Mouse (Mus musculus) MEL (cell line): ENCODE results near the gene Pimreg.

Experiments
- EP300 ChIP-seq, 2 experiments: IDR thresholded peaks; 2 replicates each; pipeline ENCODE4 v1.6.1; 2011; ENCODE audit warnings: improper control_type of control experiment in 2 of 2, low read length in 2 of 2, low read depth in 1 of 2, mild to moderate bottlenecking in 1 of 2
- MAX ChIP-seq: IDR thresholded peaks from 2 replicates; pipeline ENCODE4 v1.6.1; 2011; ENCODE audit warnings: low read length, improper control_type of control experiment
- MXI1 ChIP-seq: IDR thresholded peaks from 2 replicates; pipeline ENCODE4 v1.6.1; 2011; ENCODE audit warnings: mild to moderate bottlenecking, low read depth, low read length, improper control_type of control experiment

DNA sequence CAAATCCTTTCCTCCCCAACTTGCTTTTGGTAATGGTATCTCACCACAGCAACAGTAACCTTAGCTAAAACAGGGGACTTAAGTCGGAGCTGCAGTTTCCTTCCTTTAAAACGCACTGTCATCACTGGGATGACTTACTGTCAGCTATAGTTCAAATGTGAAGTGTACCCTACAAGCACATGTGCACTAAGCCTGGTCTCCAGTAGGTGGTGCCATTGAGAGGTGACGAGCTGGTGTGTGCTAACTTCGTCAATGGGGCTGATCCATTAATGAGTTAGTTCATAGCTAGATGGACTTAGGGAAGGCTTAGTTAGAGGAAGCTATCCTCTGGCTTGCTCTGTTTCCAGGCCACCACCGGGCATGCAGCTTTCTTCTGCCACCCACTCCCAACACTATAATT lies 10.8 kb downstream of the Pimreg start:
- TF ChIP-seq MAX (peak; percentile 67), EP300 (IDR thresholded peaks at IDR 0.05; ENCODE audit: low read depth in 1 of 2, low read length in 2 of 2) (no peak), MXI1 (no peak)
